26 mouse cellular contexts compared by ENCODE assay signal in genomic region chr1:178326950-178327349, GRCm38 (mm10).
"Had no signal": no experiment of that assay in that cellular context is flagged by ENCODE, and none has a peak within 500 bp of the region (broad histone marks: within the 10 kb centered on the region; RNA-seq: fewer than 3 reads in every experiment).

No protein-coding gene starts in this region.

- H3K27ac ChIP-seq: gastrocnemius, adult 2 months; heart, adult 2 months; heart, embryonic 13.5 days; heart, embryonic 15.5 days; hindbrain, embryonic 10.5 days; hindbrain, embryonic 12.5 days; hindbrain, embryonic 14.5 days; kidney, embryonic 15.5 days; kidney, postnatal 0 days; limb, embryonic 13.5 days; limb, embryonic 15.5 days; liver, embryonic 13.5 days had no signal

- H3K27me3 ChIP-seq: heart, embryonic 13.5 days; heart, embryonic 15.5 days; hindbrain, embryonic 12.5 days; kidney, embryonic 15.5 days; limb, embryonic 13.5 days; limb, embryonic 15.5 days; liver, embryonic 13.5 days had no signal

- H3K4me1 ChIP-seq: hindbrain, embryonic 10.5 days; hindbrain, embryonic 12.5 days; limb, embryonic 15.5 days had no signal

- ATAC-seq: hindbrain, embryonic 16.5 days; intestine, embryonic 16.5 days had no signal

- H3K4me3 ChIP-seq: gastrocnemius, adult 2 months; heart, adult 2 months; heart, embryonic 13.5 days; heart, embryonic 15.5 days; hindbrain, embryonic 10.5 days; hindbrain, embryonic 12.5 days; kidney, embryonic 15.5 days; limb, embryonic 13.5 days; limb, embryonic 15.5 days; liver, embryonic 13.5 days had no signal

- DNase-seq: gastrocnemius, adult 2 months; gastrocnemius, postnatal 10 days; gastrocnemius, postnatal 25 days; heart, adult 2 months; heart, postnatal 4 days; kidney, adult 11 months; kidney, adult 2 months; kidney, adult 9 months; kidney, postnatal 14 days; kidney, postnatal 36 days; layer of hippocampus, adult 9-11 months; layer of hippocampus, postnatal 36 days; left cerebral cortex, postnatal 4 days; liver, embryonic 13.5 days had no signal

- H3K4me2 ChIP-seq: heart, embryonic 11.5 days; heart, embryonic 13.5 days; heart, embryonic 15.5 days; hindbrain, embryonic 12.5 days; hindbrain, embryonic 14.5 days; kidney, embryonic 15.5 days; limb, embryonic 13.5 days; limb, embryonic 15.5 days; liver, embryonic 13.5 days had no signal

- H3K9me3 ChIP-seq: heart, embryonic 13.5 days; heart, embryonic 15.5 days; hindbrain, embryonic 10.5 days; hindbrain, embryonic 12.5 days; kidney, embryonic 15.5 days; limb, embryonic 13.5 days; limb, embryonic 15.5 days; liver, embryonic 13.5 days had no signal

- H3K9ac ChIP-seq: heart, embryonic 13.5 days; heart, embryonic 15.5 days; hindbrain, embryonic 12.5 days; hindbrain, embryonic 14.5 days; kidney, embryonic 15.5 days; limb, embryonic 13.5 days; limb, embryonic 15.5 days; liver, embryonic 13.5 days had no signal
